Mouse (Mus musculus) thymus, postnatal 14 days (tissue): ENCODE data around the gene Dmxl2.

Source experiments
- DNase-seq: peaks from one replicate; pipeline ENCODE4 v3.0.0; 2021

The Dmxl2 gene

GRCm38 (mm10) chr9:54501453-54502110, at the start of gene Dmxl2:
TSS of gene Dmxl2 (minus strand) at chr9:54501626.
- peak; percentile 50 for DNase-seq

- DNase-seq: no peak
Measured at GRCm38 (mm10) chr9:54549433-54549832, 48.0 kb upstream of the Dmxl2 start.

GRCm38 (mm10) chr9:54547536-54547935, 46.1 kb upstream of the Dmxl2 start:
- peak; percentile 35 for DNase-seq

- no peak for DNase-seq
Measured at GRCm38 (mm10) chr9:54544954-54545315, 43.5 kb upstream of the Dmxl2 start.

GRCm38 (mm10) chr9:54544212-54544953, 43.0 kb upstream of the Dmxl2 start:
- DNase-seq: no peak

- no peak for DNase-seq
Measured at GRCm38 (mm10) chr9:54540801-54541200, 39.4 kb upstream of the Dmxl2 start.

- DNase-seq: no peak
Measured at GRCm38 (mm10) chr9:54538684-54539083, 37.3 kb upstream of the Dmxl2 start, which contains the start of gene Sh2d7. TSS of gene Sh2d7 (plus strand) at chr9:54538984.

- DNase-seq: no peak
Measured at GRCm38 (mm10) chr9:54538244-54538643, 36.8 kb upstream of the Dmxl2 start.

GRCm38 (mm10) chr9:54537480-54537879, 36.1 kb upstream of the Dmxl2 start:
- DNase-seq: no peak

GRCm38 (mm10) chr9:54537030-54537429, 35.6 kb upstream of the Dmxl2 start:
- DNase-seq: no peak

- DNase-seq: no peak
Measured at GRCm38 (mm10) chr9:54536236-54536635, 34.8 kb upstream of the Dmxl2 start.

- no peak for DNase-seq
Measured at GRCm38 (mm10) chr9:54533975-54534374, 32.5 kb upstream of the Dmxl2 start.

GRCm38 (mm10) chr9:54532926-54533325, 31.5 kb upstream of the Dmxl2 start:
- no peak for DNase-seq

GRCm38 (mm10) chr9:54531421-54531820, 30.0 kb upstream of the Dmxl2 start:
- no peak for DNase-seq

- DNase-seq: no peak
Measured at GRCm38 (mm10) chr9:54530836-54531235, 29.4 kb upstream of the Dmxl2 start.

- DNase-seq: no peak
Measured at GRCm38 (mm10) chr9:54529950-54530349, 28.5 kb upstream of the Dmxl2 start.

GRCm38 (mm10) chr9:54527694-54528093, 26.3 kb upstream of the Dmxl2 start:
- no peak for DNase-seq

- no peak for DNase-seq
Measured at GRCm38 (mm10) chr9:54520286-54520685, 18.9 kb upstream of the Dmxl2 start.

GRCm38 (mm10) chr9:54518921-54519320, 17.5 kb upstream of the Dmxl2 start:
- no peak for DNase-seq

GRCm38 (mm10) chr9:54515991-54516390, 14.6 kb upstream of the Dmxl2 start:
- DNase-seq: no peak

- DNase-seq: no peak
Measured at GRCm38 (mm10) chr9:54502873-54503272, 1.4 kb upstream of the Dmxl2 start.

GRCm38 (mm10) chr9:54502111-54502495, 677 bp upstream of the Dmxl2 start:
- DNase-seq: no peak

GRCm38 (mm10) chr9:54500832-54501452, 484 bp downstream of the Dmxl2 start:
- peak; percentile 5 for DNase-seq

GRCm38 (mm10) chr9:54499791-54500190, 1.6 kb downstream of the Dmxl2 start:
- DNase-seq: no peak
